Mouse (Mus musculus): Measurements from ENCODE around the gene Lyg1. TPM values are rescaled to one million over a fixed set of nuclear protein-coding genes. Genes with fewer than 3 reads are reported as not detected.

Gene Lyg1
- polyA plus RNA-seq, 1 experiment = not detected

DNA sequence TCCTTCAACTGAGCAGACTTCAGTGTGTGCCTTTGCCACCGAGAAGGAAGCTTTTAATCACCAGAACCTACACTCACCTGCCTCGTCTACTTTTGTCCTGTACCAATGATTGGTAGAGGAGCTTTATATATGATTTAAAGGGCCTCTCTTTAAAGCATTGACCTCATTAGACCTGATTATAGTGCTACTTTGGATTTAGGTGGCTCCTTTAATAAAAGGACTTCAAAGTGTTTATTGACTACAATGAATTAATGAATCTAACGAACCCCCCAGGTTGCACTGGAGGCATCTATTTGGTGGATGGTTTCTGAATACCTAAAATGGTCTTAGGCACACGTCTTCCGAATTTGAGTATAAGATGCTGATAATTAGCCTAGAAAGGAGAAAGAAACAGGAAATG, 41.2 kb downstream of the Lyg1 start, which contains the start of gene Lyg2:
TSS of gene Lyg2 (minus strand) at position 101 of the 400 bp plus-strand sequence.
- H3K4me3 ChIP-seq (ENCODE audit: low read depth, low read length) = no peak within 1 kb of the TSS
- no peaks in the 10 kb centered on the region for H3K9me3 ChIP-seq (replicated peaks; ENCODE audit: control insufficient read depth, insufficient read depth, low read length, poor library complexity, severe bottlenecking)
- H3K9ac ChIP-seq (ENCODE audit: low read depth, poor library complexity, severe bottlenecking) = no peak within 1 kb of the TSS
- H3K36me3 ChIP-seq (ENCODE audit: control insufficient read depth, insufficient read depth, low read length, poor library complexity, severe bottlenecking) = no peaks in the 10 kb centered on the region
- TF ChIP-seq CTCF (IDR thresholded peaks at IDR 0.05; ENCODE audit: low read depth, low read length) (no peak), EP300 (IDR thresholded peaks at IDR 0.05; ENCODE audit: insufficient read depth, low read depth, low read length) (no peak), POLR2A (IDR thresholded peaks at IDR 0.05; ENCODE audit: insufficient read depth, low read length) (no peak)
- H3K27ac ChIP-seq (ENCODE audit: insufficient read depth, low read length) = no peak within 1 kb of the TSS
- H3K4me1 ChIP-seq (ENCODE audit: control insufficient read depth, insufficient read depth, low read length) = no peaks in the 10 kb centered on the region
- no peaks in the 10 kb centered on the region for H3K27me3 ChIP-seq (ENCODE audit: control insufficient read depth, insufficient read depth, low read length, poor library complexity, severe bottlenecking)

DNA sequence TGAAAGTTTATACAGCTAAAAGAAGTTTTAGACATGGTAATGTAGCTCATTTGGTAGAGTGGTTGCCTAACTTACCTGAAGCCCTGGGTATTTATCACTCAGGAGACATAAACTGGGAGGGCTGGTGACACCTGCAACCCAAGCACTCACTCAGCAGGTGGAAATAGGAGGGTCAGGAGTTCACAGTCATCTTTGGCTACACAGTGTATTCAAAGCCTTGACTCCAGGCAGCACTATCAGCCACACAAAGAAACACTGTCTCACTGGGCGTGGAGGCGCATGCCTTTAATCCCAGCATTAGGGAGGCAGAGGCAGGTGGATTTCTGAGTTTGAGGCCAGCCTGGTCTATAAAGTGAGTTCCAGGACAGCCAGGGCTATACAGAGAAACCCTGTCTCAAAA, 44.8 kb downstream of the Lyg1 start:
- Histone ChIP-seq H3K9me3 (replicated peaks; ENCODE audit: control insufficient read depth, insufficient read depth, low read length, poor library complexity, severe bottlenecking) (no peaks in the 10 kb centered on the region), H3K9ac (ENCODE audit: low read depth, poor library complexity, severe bottlenecking) (no peak overlapping the region), H3K27me3 (ENCODE audit: control insufficient read depth, insufficient read depth, low read length, poor library complexity, severe bottlenecking) (no peaks in the 10 kb centered on the region; the same call in 1 of the 2 replicates), H3K36me3 (ENCODE audit: control insufficient read depth, insufficient read depth, low read length, poor library complexity, severe bottlenecking) (no peaks in the 10 kb centered on the region), H3K4me1 (ENCODE audit: control insufficient read depth, insufficient read depth, low read length) (no peaks in the 10 kb centered on the region), H3K4me3 (ENCODE audit: low read depth, low read length) (no peak overlapping the region), H3K27ac (ENCODE audit: insufficient read depth, low read length) (no peak overlapping the region)
- TF ChIP-seq POLR2A (IDR thresholded peaks at IDR 0.05; ENCODE audit: insufficient read depth, low read length) = no peak
- TF ChIP-seq CTCF (IDR thresholded peaks at IDR 0.05; ENCODE audit: low read depth, low read length) = no peak
- TF ChIP-seq EP300 (IDR thresholded peaks at IDR 0.05; ENCODE audit: insufficient read depth, low read depth, low read length) = no peak

- TF ChIP-seq CTCF (IDR thresholded peaks at IDR 0.05; ENCODE audit: low read depth, low read length) (no peak), EP300 (IDR thresholded peaks at IDR 0.05; ENCODE audit: insufficient read depth, low read depth, low read length) (no peak), POLR2A (IDR thresholded peaks at IDR 0.05; ENCODE audit: insufficient read depth, low read length) (no peak)
- no peak overlapping the region for H3K4me3 ChIP-seq (ENCODE audit: low read depth, low read length)
- H3K36me3 ChIP-seq (ENCODE audit: control insufficient read depth, insufficient read depth, low read length, poor library complexity, severe bottlenecking) = peaks cover 6% of the 10 kb centered on the region
- H3K27ac ChIP-seq (ENCODE audit: insufficient read depth, low read length) = no peak overlapping the region
- H3K4me1 ChIP-seq (ENCODE audit: control insufficient read depth, insufficient read depth, low read length) = no peaks in the 10 kb centered on the region
- no peaks in the 10 kb centered on the region for H3K9me3 ChIP-seq (replicated peaks; ENCODE audit: control insufficient read depth, insufficient read depth, low read length, poor library complexity, severe bottlenecking)
- no peaks in the 10 kb centered on the region for H3K27me3 ChIP-seq (ENCODE audit: control insufficient read depth, insufficient read depth, low read length, poor library complexity, severe bottlenecking)
- H3K9ac ChIP-seq (ENCODE audit: low read depth, poor library complexity, severe bottlenecking) = no peak overlapping the region
Measured at GRCm38 (mm10) chr1:37903178-37903577, 54.4 kb downstream of the Lyg1 start.

GRCm38 (mm10) chr1:37900288-37900687, 57.3 kb downstream of the Lyg1 start:
- Histone ChIP-seq H3K9ac (ENCODE audit: low read depth, poor library complexity, severe bottlenecking) (no peak overlapping the region), H3K4me1 (ENCODE audit: control insufficient read depth, insufficient read depth, low read length) (no peaks in the 10 kb centered on the region), H3K27me3 (ENCODE audit: control insufficient read depth, insufficient read depth, low read length, poor library complexity, severe bottlenecking) (no peaks in the 10 kb centered on the region), H3K4me3 (ENCODE audit: low read depth, low read length) (no peak overlapping the region), H3K9me3 (replicated peaks; ENCODE audit: control insufficient read depth, insufficient read depth, low read length, poor library complexity, severe bottlenecking) (no peaks in the 10 kb centered on the region), H3K27ac (ENCODE audit: insufficient read depth, low read length) (no peak overlapping the region), H3K36me3 (ENCODE audit: control insufficient read depth, insufficient read depth, low read length, poor library complexity, severe bottlenecking) (peaks cover 27% of the 10 kb centered on the region)
- TF ChIP-seq EP300 (IDR thresholded peaks at IDR 0.05; ENCODE audit: insufficient read depth, low read depth, low read length) (no peak), POLR2A (IDR thresholded peaks at IDR 0.05; ENCODE audit: insufficient read depth, low read length) (no peak), CTCF (IDR thresholded peaks at IDR 0.05; ENCODE audit: low read depth, low read length) (no peak)

- Histone ChIP-seq H3K27me3 (ENCODE audit: control insufficient read depth, insufficient read depth, low read length, poor library complexity, severe bottlenecking) (no peaks in the 10 kb centered on the region), H3K27ac (ENCODE audit: insufficient read depth, low read length) (no peak overlapping the region), H3K4me1 (ENCODE audit: control insufficient read depth, insufficient read depth, low read length) (no peaks in the 10 kb centered on the region), H3K9ac (ENCODE audit: low read depth, poor library complexity, severe bottlenecking) (no peak overlapping the region), H3K36me3 (ENCODE audit: control insufficient read depth, insufficient read depth, low read length, poor library complexity, severe bottlenecking) (peaks cover 27% of the 10 kb centered on the region), H3K4me3 (ENCODE audit: low read depth, low read length) (no peak overlapping the region), H3K9me3 (replicated peaks; ENCODE audit: control insufficient read depth, insufficient read depth, low read length, poor library complexity, severe bottlenecking) (no peaks in the 10 kb centered on the region)
- TF ChIP-seq EP300 (IDR thresholded peaks at IDR 0.05; ENCODE audit: insufficient read depth, low read depth, low read length) (no peak), CTCF (IDR thresholded peaks at IDR 0.05; ENCODE audit: low read depth, low read length) (no peak), POLR2A (IDR thresholded peaks at IDR 0.05; ENCODE audit: insufficient read depth, low read length) (no peak)
Measured at GRCm38 (mm10) chr1:37899816-37900215, 57.7 kb downstream of the Lyg1 start.

Other genes with a start within 250 kb of the Lyg1 start
- 0.70 and 0.94 TPM in 2 replicates for gene 2010300C02Rik, start 237.7 kb downstream of the Lyg1 start, polyA plus RNA-seq (2011; ENCODE audit: insufficient read depth, insufficient read length, low read depth, missing spikeins)
- 5.5 and 6.3 TPM in 2 replicates for gene Tsga10, start 91.3 kb downstream of the Lyg1 start, polyA plus RNA-seq (2011; ENCODE audit: insufficient read depth, insufficient read length, low read depth, missing spikeins)
- gene Lipt1, start 86.0 kb downstream of the Lyg1 start, polyA plus RNA-seq (2011; ENCODE audit: insufficient read depth, insufficient read length, low read depth, missing spikeins) = 9.2 and 9.4 TPM in 2 replicates
- 37.4 and 38.7 TPM in 2 replicates for gene Mitd1, start 67.3 kb downstream of the Lyg1 start, polyA plus RNA-seq (2011; ENCODE audit: insufficient read depth, insufficient read length, low read depth, missing spikeins)
- 142 and 162 TPM in 2 replicates for gene Mrpl30, start 67.3 kb downstream of the Lyg1 start, polyA plus RNA-seq (2011; ENCODE audit: insufficient read depth, insufficient read length, low read depth, missing spikeins)
- not detected in 2 replicates for gene Lyg2, start 41.3 kb downstream of the Lyg1 start, polyA plus RNA-seq (2011; ENCODE audit: insufficient read depth, insufficient read length, low read depth, missing spikeins)
- 93.8 and 97.5 TPM in 2 replicates for gene Txndc9, start 40.1 kb upstream of the Lyg1 start, polyA plus RNA-seq (2011; ENCODE audit: insufficient read depth, insufficient read length, low read depth, missing spikeins)
- 92.7 and 94.6 TPM in 2 replicates for gene Eif5b, start 40.3 kb upstream of the Lyg1 start, polyA plus RNA-seq (2011; ENCODE audit: insufficient read depth, insufficient read length, low read depth, missing spikeins)
- 113 and 122 TPM in 2 replicates for gene Rev1, start 172.0 kb upstream of the Lyg1 start, polyA plus RNA-seq (2011; ENCODE audit: insufficient read depth, insufficient read length, low read depth, missing spikeins)

Data from ES-Bruce4 (cell line).